Mouse (Mus musculus) cerebellum, postnatal 36 days (tissue): ENCODE measurements around the gene Kat2b.
"Not testable (repeated sequence)": the region's sequence is repeated elsewhere in the genome, so short reads cannot be mapped to it uniquely, and the experiment has no call there.

Experiments used
- DNase-seq, 2 experiments: peaks; one replicate each; pipeline ENCODE4 v3.0.0; 2021 to 2022; ENCODE audit warnings: mixed read lengths in 2 of 2

Kat2b gene

DNA sequence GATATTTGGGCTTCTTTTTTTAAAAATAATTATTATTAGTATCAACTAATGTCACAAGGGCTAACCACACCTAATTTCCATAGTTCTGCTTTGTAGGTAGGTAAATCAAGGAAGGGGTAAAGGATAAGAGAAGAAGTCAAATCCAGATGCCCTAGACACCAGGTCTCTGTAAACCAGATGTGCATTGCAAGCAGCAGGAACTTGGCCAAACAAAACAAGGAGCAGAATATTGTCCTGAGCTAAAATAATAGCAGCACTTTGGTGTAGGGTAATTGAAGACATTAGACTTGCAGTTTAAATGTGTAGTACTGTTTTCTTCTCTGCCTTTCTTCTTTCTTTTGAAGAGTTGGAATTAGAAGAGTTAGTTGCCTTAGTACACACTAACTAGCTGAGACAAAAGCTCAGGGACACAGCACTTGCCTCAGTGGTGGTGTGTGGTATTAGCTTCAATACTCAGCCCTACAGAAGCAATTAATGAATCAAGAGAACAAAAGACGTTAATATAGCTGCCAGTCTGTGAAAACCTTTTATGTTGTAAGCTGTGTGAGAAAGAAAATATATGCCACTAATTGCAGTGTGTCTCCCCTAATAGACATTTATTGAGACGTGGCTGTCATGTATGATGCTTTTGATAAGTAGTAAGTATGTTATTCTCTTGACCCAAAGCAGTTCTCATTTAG is 98.2 kb downstream of the Kat2b start:
- DNase-seq = no peak

DNA sequence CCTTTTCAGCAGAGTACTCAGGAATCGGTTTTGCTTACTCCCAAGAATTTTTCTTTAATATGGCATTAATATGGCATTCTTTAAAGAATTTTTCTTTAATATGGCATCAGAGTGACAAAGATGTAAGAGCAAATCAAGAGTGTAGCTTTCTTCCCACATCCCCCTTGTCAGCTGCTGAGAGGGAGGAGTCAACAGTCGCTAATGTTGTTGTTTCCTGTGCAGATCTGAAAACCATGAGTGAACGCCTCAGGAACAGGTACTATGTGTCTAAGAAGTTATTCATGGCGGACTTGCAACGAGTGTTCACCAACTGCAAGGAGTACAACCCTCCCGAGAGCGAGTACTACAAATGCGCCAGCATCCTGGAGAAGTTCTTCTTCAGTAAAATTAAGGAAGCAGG is 103.8 kb downstream of the Kat2b start:
- DNase-seq = no peak

DNA sequence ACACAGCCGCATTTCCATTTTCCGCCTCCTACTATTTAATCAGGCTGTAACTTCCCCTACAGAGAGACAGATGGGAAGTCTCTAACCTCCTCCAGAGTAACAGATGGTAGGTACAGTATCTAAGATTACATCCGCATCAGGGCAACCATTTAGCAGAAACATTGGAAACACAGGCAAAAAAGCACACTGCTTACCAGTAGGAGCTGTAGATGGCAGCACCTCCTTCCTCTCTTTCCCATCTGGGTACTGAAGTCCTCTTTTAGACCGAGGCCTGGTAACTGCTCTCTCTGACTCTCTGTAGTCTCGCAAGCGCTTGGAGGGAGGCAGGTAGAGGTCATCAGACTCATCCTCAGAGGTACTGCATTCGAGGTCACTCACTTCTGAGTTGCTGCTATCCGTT is 112.1 kb downstream of the Kat2b start:
- DNase-seq = peak; percentile 62 to 70

DNA sequence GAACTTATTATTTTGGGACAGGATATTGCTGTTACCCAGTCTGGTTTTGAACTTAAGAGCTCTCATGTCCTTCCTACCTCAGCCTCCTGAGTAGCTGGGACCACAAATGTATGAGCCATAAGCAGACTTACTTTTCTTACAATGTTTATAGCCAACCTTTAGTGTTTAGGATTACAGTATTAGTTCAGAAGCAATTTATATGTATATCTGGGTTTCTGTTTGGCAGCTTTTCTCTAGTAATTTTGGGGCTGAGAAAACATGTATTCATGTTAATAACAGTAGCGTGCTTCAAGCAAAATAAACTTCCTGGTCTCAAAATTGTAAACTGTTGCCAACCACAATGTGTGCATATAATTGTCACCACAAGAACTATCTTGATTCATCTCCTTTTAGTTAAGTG is 121.7 kb downstream of the Kat2b start:
- no peak for DNase-seq

DNA sequence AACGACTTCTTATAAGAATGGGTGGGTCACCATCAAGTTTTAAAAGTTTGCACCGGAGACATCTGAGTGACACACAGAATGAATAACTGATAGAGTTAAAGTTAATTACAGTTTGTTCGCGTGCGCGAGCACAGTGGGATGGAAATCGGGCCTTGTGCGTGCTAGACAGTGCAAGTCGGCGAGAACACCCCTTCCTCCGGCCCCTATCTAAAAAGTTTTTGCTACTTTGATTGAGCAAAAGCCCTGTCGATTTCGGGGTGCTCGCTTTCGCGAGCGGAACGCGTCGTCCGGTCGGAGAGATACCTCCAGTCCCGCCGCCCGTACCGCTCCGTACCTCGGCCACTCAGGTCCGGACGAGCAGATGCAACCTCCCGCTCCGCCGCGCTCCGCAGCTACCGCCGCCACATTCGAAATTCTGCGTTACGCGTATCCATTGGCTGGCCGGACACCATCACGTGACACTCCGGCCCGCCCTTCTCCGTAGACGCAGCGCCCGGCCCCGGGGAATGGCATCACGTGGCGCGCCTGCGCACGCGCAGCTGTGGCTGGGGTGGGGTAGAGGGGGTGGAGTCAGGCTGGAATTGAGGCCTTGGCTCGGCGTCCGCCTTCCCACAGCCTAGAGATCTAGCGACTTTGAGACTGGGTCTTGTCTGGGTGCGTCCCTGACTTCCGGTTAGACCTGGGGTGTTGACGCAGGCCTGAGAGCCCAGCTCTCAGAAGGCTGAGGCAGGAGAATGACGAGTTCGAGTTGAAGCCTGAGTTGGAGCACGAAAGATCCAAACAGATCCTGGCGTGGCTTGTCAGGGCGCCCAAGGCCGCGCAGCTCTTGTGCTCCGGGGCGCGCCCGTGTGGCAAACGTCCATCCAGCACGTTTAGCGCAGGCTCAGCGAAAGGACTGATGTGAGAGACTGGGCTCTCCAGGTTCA is 122.5 kb downstream of the Kat2b start, which contains the start of gene Sgo1:
Gene Sgo1 (minus strand): TSS at position 457 of the 926 bp plus-strand sequence.
- peak; percentile 94 to 97 for DNase-seq

DNA sequence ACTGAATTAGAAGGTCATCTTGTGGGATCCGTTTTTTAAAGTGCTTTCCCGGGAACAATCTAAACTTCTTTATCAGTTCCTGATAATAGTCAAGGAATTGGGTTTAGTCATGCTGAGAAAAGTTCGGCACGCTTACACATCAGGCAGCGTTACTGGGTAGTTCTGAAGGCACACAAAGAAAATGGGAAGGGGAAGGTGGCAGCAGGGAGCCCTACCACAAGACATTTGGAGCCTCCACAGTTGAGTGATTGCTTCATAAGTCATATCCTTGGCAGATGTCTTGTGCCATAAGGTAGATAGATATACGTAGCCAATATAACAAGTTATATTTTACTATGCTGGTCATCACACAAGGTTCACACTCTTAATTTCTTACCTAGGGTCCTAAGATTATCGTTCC is 123.3 kb downstream of the Kat2b start:
- peak in 1 of 2 experiments; percentile 9 for DNase-seq

DNA sequence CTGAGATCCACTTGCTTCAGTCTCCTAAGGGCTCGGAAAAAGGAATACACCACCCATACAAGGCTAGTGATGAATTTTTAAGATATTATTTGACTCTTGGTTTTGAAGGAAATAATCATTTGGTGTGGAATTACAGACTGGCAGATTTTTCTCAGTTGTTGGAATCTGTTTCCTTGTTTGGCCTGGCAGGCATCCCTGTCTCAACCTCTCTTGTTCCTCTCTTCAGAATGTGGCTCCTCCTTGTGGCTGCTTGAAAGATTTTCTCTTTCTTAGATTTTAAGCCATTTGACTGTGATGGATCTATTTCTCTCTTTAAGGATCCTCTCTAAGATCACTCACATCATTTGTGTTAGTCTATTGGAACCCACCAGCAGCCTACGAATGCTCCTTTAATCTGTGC is 127.4 kb downstream of the Kat2b start:
- DNase-seq = peak; percentile 43 to 46

DNA sequence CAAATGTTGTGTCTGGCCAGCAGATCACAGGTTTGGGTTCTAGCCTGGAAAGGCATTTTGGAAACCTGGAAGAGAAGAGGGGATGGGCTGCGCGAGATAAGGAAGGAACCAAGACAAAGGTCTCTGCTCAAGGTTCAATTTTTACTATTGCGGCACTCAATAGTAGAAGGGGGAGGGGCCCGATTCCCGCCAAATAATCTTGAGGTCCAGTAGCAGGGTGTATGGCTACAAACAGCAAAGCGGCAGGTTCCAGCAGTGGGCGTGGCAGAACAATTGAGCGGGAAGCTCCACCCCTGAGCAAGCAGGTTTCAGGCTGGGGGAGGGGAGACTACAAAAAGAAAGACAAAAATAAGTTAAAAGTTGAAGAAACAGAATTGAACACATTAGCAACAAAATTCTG is 130.9 kb downstream of the Kat2b start:
- DNase-seq = not testable (repeated sequence)

DNA sequence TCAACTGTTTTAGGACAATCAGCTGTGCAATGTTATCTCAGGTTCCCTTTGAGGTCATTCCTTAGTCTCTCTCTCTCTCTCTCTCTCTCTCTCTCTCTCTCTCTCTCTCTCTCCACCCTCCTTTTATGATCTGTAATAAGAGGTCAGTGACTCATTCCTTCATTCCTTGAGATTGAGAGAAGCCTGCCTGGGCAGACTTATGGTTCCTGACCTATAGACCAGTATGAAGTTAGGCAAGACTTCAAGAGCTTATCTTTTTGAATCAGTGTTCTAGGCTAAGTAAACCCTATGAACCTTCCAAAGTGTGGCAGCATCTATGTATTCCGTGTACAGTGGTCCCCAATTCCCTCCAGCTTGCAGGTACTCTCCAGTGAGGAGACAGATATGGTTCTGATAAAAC is 147.8 kb downstream of the Kat2b start:
- DNase-seq = no peak

DNA sequence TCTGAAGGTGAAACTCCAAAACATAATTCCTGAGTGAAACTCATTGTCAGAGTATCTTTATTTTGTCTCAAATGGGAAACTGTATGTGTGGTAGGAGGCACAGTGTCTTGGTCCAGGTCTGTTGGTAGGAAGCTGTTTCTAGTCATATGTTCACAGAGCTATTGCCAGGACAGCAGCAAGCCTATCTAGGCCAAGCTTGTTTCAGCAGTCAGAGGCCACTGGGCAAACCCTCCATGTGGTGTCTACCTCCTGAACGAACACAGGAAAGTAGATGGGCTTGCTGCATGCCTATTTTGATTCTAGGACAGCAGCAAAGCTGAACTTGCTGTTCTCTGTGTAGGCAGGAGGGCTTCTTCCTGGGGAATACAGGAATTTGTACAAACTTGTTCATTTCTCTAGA is 148.5 kb downstream of the Kat2b start:
- DNase-seq = peak in 1 of 2 experiments; percentile 5

DNA sequence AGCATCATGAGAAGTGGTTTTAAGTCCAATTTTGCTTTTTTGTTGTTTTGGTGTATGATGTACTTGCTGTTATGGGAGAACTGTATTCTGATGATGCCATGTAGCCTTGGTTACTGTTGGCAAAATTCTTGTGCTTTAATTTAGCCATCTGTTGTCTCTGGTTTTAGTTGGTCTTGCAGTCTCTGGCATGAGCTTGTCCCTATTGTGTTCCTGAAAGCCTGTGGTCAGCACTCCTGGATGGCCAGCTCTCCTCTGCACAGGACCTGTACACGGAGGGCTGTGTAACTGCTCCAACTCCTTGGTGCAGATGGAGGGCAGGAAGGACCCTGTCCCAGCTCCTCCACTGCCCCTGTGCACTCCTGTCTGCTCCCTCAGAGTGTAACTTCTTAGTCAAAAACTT is 151.8 kb downstream of the Kat2b start:
- peak in 1 of 2 experiments; percentile 10 for DNase-seq

DNA sequence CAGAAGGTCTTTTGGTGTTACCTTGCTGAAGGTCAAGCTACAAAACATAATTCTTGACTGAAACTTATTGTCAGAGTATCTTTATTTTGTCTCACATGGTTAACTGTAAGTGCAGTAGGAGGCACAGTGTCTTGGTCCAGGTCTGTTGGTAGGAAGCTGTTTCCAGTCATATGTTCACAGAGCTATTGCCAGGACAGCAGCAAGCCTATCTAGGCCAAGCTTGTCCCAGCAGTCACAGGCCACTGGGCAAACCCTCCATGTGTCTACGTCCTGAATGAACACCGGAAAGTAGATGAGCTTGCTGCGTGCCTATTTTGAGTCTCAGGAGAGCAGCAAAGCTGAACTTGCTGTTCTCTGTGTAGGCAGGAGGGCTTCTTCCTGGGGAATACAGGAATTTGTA is 152.3 kb downstream of the Kat2b start:
- DNase-seq = peak; percentile 7 to 10
